Mouse (Mus musculus) cerebellum, adult 2 months (tissue): ENCODE results near the gene Mgat4d.

Source experiments
- CTCF ChIP-seq: fragments of 200-500 bp; IDR thresholded peaks from 2 replicates; pipeline ENCODE4 v1.5.1; 2011; ENCODE audit warnings: low read depth, mild to moderate bottlenecking, control low read depth, low read length, moderate library complexity, borderline replicate concordance; ENCODE audit not compliant: insufficient read depth
- POLR2A ChIP-seq: fragments of 200-500 bp; IDR thresholded peaks from 2 replicates; pipeline ENCODE4 v1.6.1; 2011; ENCODE audit warnings: low read length, control low read depth, borderline replicate concordance; ENCODE audit not compliant: insufficient read depth

GRCm38 (mm10) chr8:83397726-83398125 is 49.5 kb downstream of the Mgat4d start:
- TF ChIP-seq CTCF (no peak), POLR2A (no peak)
